Mouse (Mus musculus) frontal cortex, postnatal 14 days (tissue): Measurements from ENCODE around the gene Tubb3.
"Not testable (repeated sequence)": the region's sequence is repeated elsewhere in the genome, so short reads cannot be mapped to it uniquely, and the experiment has no call there.

Experiments
- DNase-seq, 2 experiments: peaks; one replicate each; pipeline ENCODE4 v3.0.0; 2022; ENCODE audit warnings: low spot score in 2 of 2

Gene Tubb3

GRCm38 (mm10) chr8:123431616-123432365 is 20.6 kb downstream of the Tubb3 start:
- DNase-seq = no peak

- no peak for DNase-seq
These were observed 21.2 kb downstream of the Tubb3 start for GRCm38 (mm10) chr8:123432381-123432780.

- not testable (repeated sequence) for DNase-seq
These were observed 22.2 kb downstream of the Tubb3 start for GRCm38 (mm10) chr8:123433241-123433974.

- no peak for DNase-seq
These were observed 30.6 kb downstream of the Tubb3 start for GRCm38 (mm10) chr8:123441788-123442187.

- no peak for DNase-seq
These were observed 31.1 kb downstream of the Tubb3 start for GRCm38 (mm10) chr8:123442351-123442750.

- peak; percentile 87 to 90 for DNase-seq
These were observed 31.8 kb downstream of the Tubb3 start for GRCm38 (mm10) chr8:123442871-123443575.

- no peak for DNase-seq
These were observed 32.3 kb downstream of the Tubb3 start for GRCm38 (mm10) chr8:123443576-123443921.

- DNase-seq = no peak
These were observed 32.9 kb downstream of the Tubb3 start for GRCm38 (mm10) chr8:123444131-123444530.

GRCm38 (mm10) chr8:123445981-123446380 is 34.8 kb downstream of the Tubb3 start:
- DNase-seq = no peak

GRCm38 (mm10) chr8:123446799-123447198 is 35.6 kb downstream of the Tubb3 start:
- DNase-seq = no peak

GRCm38 (mm10) chr8:123450783-123451182 is 39.6 kb downstream of the Tubb3 start:
- DNase-seq = no peak

GRCm38 (mm10) chr8:123451747-123452146 is 40.5 kb downstream of the Tubb3 start:
- DNase-seq = not testable (repeated sequence)

- DNase-seq = no peak
These were observed 40.9 kb downstream of the Tubb3 start for GRCm38 (mm10) chr8:123452149-123452548.

GRCm38 (mm10) chr8:123453291-123453690 is 42.1 kb downstream of the Tubb3 start:
- no peak for DNase-seq

- no peak for DNase-seq
These were observed 42.7 kb downstream of the Tubb3 start for GRCm38 (mm10) chr8:123453951-123454350.

GRCm38 (mm10) chr8:123454559-123454958 is 43.3 kb downstream of the Tubb3 start:
- no peak for DNase-seq

GRCm38 (mm10) chr8:123463651-123464050 is 52.4 kb downstream of the Tubb3 start:
- no peak for DNase-seq

- no peak for DNase-seq
These were observed 56.3 kb downstream of the Tubb3 start for GRCm38 (mm10) chr8:123467476-123467875.
